Mouse (Mus musculus): ENCODE measurements at regions not wholly inside any gene's neighbourhood (a gene's known extent, or its start where the extent isn't known, plus 50 kb on each side); places are given as distances from the start of the nearest gene placed in this dataset.

GRCm38 (mm10) chr16:42570246-42570996 lies 230.0 kb upstream of the Gap43 start:
- no peak for TF ChIP-seq EP300 (IDR thresholded peaks at IDR 0.05; ENCODE audit: low read depth)
- no peak for TF ChIP-seq CTCF (IDR thresholded peaks at IDR 0.05; ENCODE audit: low read depth)

Measured in heart, postnatal 0 days (tissue).